Mouse (Mus musculus) forebrain, embryonic 16.5 days (tissue): ENCODE results near the gene Llgl2. TPM values are rescaled to one million over a fixed set of nuclear protein-coding genes. Genes with fewer than 3 reads are reported as not detected.

ENCODE experiments used
- ATAC-seq: fragments of 200-750 bp; cut with Nextera tagmentation; 2 replicates; pipeline ENCODE4 v1.8.0; 2017; ENCODE audit warnings: mild to moderate bottlenecking, moderate library complexity
- H3K27ac ChIP-seq: fragments of 300-500 bp; sonication (generic); 2 replicates; pipeline ENCODE4 v1.5.1; 2014; ENCODE audit warnings: low read length, control low read depth
- H3K27me3 ChIP-seq: fragments of 300-500 bp; sonication (generic); replicated peaks from 2 replicates; pipeline ENCODE4 v1.6.1; 2014; ENCODE audit warnings: low read length; ENCODE audit not compliant: control insufficient read depth, insufficient read depth
- H3K36me3 ChIP-seq: fragments of 300-500 bp; sonication (generic); 2 replicates; pipeline ENCODE4 v1.6.1; 2014; ENCODE audit not compliant: control insufficient read depth, insufficient read depth
- H3K4me1 ChIP-seq: fragments of 300-500 bp; sonication (generic); replicated peaks from 2 replicates; pipeline ENCODE4 v1.6.1; 2014; ENCODE audit warnings: low read length; ENCODE audit not compliant: control insufficient read depth, insufficient read depth
- H3K4me2 ChIP-seq: fragments of 300-500 bp; sonication (generic); 2 replicates; pipeline ENCODE4 v1.6.1; 2014; ENCODE audit warnings: mild to moderate bottlenecking, low read length, control low read depth
- H3K4me3 ChIP-seq: fragments of 300-500 bp; sonication (generic); replicated peaks from 2 replicates; pipeline ENCODE4 v1.5.1; 2014; ENCODE audit warnings: mild to moderate bottlenecking, low read length, control low read depth
- H3K9ac ChIP-seq: fragments of 300-500 bp; sonication (generic); replicated peaks from 2 replicates; pipeline ENCODE4 v1.6.1; 2014; ENCODE audit warnings: low read depth, low read length, control low read depth
- H3K9me3 ChIP-seq: fragments of 300-500 bp; sonication (generic); 2 replicates; pipeline ENCODE4 v1.6.1; 2016; ENCODE audit warnings: low read length; ENCODE audit not compliant: control insufficient read depth
- WGBS: fragments of 180-500 bp; shearing (Covaris S2); extraction: QIAGEN DNeasy Blood & Tissue Kit; methylation state at CpG from one replicate; pipeline ENCODE4 v1.1.7; 2014; 5-methylcytosine and 5-hydroxymethylcytosine counted together
- polyA plus RNA-seq: library from polyadenylated mRNA; unstranded; fragments of >200 nt; fragmentation: Nextera tagmentation; extraction: Ambion mirVana; gene quantifications from 2 replicates; pipeline ENCODE4 v1.2.1, GENCODE M21; 2015

The Llgl2 gene
- polyA plus RNA-seq, 1 experiment from 2014 or later: 1.3 TPM

DNA sequence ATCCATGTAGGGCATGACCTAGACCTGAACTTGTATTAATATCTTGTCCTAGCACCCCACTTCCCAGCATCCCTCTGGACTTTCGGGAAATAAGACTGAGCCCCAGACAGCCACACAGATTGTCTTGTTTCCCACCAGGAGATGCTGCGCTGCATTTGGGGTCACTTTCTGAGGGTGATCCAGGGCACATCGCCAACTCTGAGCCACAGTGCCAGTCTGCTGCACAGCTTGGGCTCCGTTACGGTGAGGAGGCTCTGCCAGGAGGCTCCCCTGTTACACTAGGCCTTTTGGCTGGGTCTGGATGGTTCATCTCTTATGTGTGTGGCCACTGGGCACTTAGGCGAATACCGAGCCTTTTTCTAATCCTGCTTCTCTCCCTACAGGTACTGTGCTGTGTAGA is 34.1 kb upstream of the Llgl2 start:
- Histone ChIP-seq H3K36me3 (peaks cover 20% of the 10 kb centered on the region), H3K4me1 (no peaks in the 10 kb centered on the region), H3K27ac (no peak overlapping the region), H3K4me2 (no peak overlapping the region), H3K9me3 (no peaks in the 10 kb centered on the region), H3K27me3 (no peaks in the 10 kb centered on the region), H3K4me3 (no peak overlapping the region), H3K9ac (no peak overlapping the region)
- WGBS: 81% methylated on average over 7 of the region's 7 CpGs
- ATAC-seq: no peak

- H3K9me3 ChIP-seq: no peaks in the 10 kb centered on the region
- 93% methylated on average over 16 of the region's 16 CpGs for WGBS
- H3K27me3 ChIP-seq: no peaks in the 10 kb centered on the region
- H3K9ac ChIP-seq: no peak overlapping the region
- no peak overlapping the region for H3K4me2 ChIP-seq
- no peak for ATAC-seq
- peaks cover 33% of the 10 kb centered on the region for H3K36me3 ChIP-seq
- no peak overlapping the region for H3K27ac ChIP-seq
- H3K4me1 ChIP-seq: no peaks in the 10 kb centered on the region
- no peak overlapping the region for H3K4me3 ChIP-seq
Observed at GRCm38 (mm10) chr11:115791919-115792318, 31.9 kb upstream of the Llgl2 start.

GRCm38 (mm10) chr11:115792353-115792752 is 31.5 kb upstream of the Llgl2 start:
- Histone ChIP-seq H3K27me3 (no peaks in the 10 kb centered on the region), H3K27ac (no peak overlapping the region), H3K9me3 (no peaks in the 10 kb centered on the region), H3K36me3 (peaks cover 33% of the 10 kb centered on the region), H3K4me3 (no peak overlapping the region), H3K4me2 (no peak overlapping the region), H3K4me1 (no peaks in the 10 kb centered on the region), H3K9ac (no peak overlapping the region)
- 81% methylated on average over 14 of the region's 14 CpGs for WGBS
- no peak for ATAC-seq

- WGBS: 81% methylated on average over 15 of the region's 15 CpGs
- H3K36me3 ChIP-seq: peaks cover 32% of the 10 kb centered on the region
- H3K4me2 ChIP-seq: no peak overlapping the region
- H3K4me1 ChIP-seq: no peaks in the 10 kb centered on the region
- ATAC-seq: no peak
- no peak overlapping the region for H3K27ac ChIP-seq
- no peak overlapping the region for H3K4me3 ChIP-seq
- no peak overlapping the region for H3K9ac ChIP-seq
- no peaks in the 10 kb centered on the region for H3K9me3 ChIP-seq
- no peaks in the 10 kb centered on the region for H3K27me3 ChIP-seq
Observed at GRCm38 (mm10) chr11:115796898-115797297, 27.0 kb upstream of the Llgl2 start.

DNA sequence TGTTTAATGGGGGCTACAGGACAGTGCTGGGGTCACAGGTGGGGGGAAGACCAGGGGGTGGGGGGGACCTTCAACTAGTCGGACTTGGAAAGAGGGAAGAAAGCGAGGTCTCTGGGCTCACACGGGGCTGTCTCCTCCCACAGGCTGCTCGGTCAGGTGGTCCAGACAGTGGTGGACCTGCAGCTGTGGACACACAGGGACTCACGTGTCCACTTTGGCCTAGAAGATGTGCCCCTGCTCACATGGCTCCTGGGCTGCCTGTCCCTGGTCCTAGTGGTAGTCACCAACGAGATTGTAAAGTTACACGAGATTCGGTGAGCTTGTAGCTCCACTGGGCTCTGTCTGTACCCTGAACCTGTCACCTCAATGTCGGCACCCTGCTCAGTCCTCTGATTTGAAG is 26.2 kb upstream of the Llgl2 start:
- no peak overlapping the region for H3K27ac ChIP-seq
- no peaks in the 10 kb centered on the region for H3K27me3 ChIP-seq
- no peak for ATAC-seq
- no peak overlapping the region for H3K4me2 ChIP-seq
- H3K4me1 ChIP-seq: no peaks in the 10 kb centered on the region
- no peaks in the 10 kb centered on the region for H3K9me3 ChIP-seq
- peaks cover 27% of the 10 kb centered on the region for H3K36me3 ChIP-seq
- no peak overlapping the region for H3K9ac ChIP-seq
- WGBS: 86% methylated on average over 9 of the region's 9 CpGs
- H3K4me3 ChIP-seq: no peak overlapping the region

DNA sequence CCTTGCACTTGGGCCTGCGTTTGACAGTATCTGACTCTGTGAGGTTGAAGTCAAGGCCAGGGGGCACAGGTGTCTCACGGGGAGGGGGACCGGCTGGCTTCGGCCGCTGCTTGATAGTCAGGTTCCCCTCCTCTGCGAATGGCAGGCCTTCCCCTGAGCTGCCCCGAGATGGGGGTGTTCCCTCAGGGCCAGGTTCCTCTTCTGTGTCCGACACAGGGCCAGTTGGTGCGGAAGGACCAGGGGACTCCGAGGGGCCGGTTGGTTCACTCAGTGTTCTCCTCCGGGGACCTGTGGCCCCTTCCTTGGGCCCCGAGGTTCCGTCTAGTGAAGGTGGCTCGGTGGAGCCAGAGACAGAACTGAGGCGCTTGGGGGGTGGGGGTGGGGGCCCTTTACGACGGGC is 22.9 kb upstream of the Llgl2 start:
- no peak for ATAC-seq
- H3K4me2 ChIP-seq: no peak overlapping the region
- H3K36me3 ChIP-seq: peaks cover 16% of the 10 kb centered on the region
- no peaks in the 10 kb centered on the region for H3K27me3 ChIP-seq
- H3K9ac ChIP-seq: no peak overlapping the region
- H3K4me1 ChIP-seq: no peaks in the 10 kb centered on the region
- 93% methylated on average over 18 of the region's 18 CpGs for WGBS
- no peaks in the 10 kb centered on the region for H3K9me3 ChIP-seq
- no peak overlapping the region for H3K4me3 ChIP-seq
- H3K27ac ChIP-seq: no peak overlapping the region

GRCm38 (mm10) chr11:115803072-115803709 is 20.7 kb upstream of the Llgl2 start:
- Histone ChIP-seq H3K4me1 (peaks cover 11% of the 10 kb centered on the region), H3K9ac (no peak overlapping the region), H3K27me3 (no peaks in the 10 kb centered on the region), H3K27ac (no peak overlapping the region), H3K36me3 (peaks cover 6% of the 10 kb centered on the region), H3K4me2 (no peak overlapping the region), H3K9me3 (no peaks in the 10 kb centered on the region), H3K4me3 (no peak overlapping the region)
- 88% methylated on average over 24 of the region's 24 CpGs for WGBS
- ATAC-seq: no peak

DNA sequence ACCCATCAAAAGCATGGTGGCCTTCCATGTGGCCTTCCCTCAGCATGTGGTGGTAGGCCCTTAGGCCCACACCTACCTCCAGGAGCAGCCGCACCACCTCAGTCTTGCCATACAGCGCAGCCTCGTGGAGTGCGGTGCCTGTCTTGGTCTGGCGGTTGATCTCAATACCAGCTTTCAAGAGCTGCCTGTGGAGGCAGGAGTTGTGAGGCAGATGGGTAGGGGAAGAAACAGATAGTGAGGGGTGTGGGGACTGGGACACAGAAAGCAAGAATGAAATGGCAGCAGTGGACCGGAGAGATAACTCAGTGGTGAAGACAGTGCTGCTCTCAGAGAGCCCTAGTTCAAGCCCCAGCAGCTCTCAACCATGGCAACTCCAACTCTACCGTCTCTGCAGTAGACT is 18.8 kb upstream of the Llgl2 start:
- no peaks in the 10 kb centered on the region for H3K27me3 ChIP-seq
- no peak overlapping the region for H3K27ac ChIP-seq
- no peak overlapping the region for H3K4me2 ChIP-seq
- 95% methylated on average over 7 of the region's 7 CpGs for WGBS
- H3K9me3 ChIP-seq: no peaks in the 10 kb centered on the region
- H3K4me3 ChIP-seq: no peak overlapping the region
- ATAC-seq: no peak
- H3K36me3 ChIP-seq: peaks cover 5% of the 10 kb centered on the region; the same call in 1 of the 2 replicates
- H3K4me1 ChIP-seq: peaks cover 25% of the 10 kb centered on the region
- H3K9ac ChIP-seq: no peak overlapping the region

- Histone ChIP-seq H3K27me3 (no peaks in the 10 kb centered on the region), H3K9ac (no peak overlapping the region), H3K27ac (no peak overlapping the region), H3K4me1 (peaks cover 29% of the 10 kb centered on the region), H3K9me3 (no peaks in the 10 kb centered on the region), H3K4me2 (no peak overlapping the region), H3K4me3 (no peak overlapping the region), H3K36me3 (peaks cover 5% of the 10 kb centered on the region; the same call in 1 of the 2 replicates)
- WGBS: 94% methylated on average over 10 of the region's 10 CpGs
- no peak for ATAC-seq
Observed at GRCm38 (mm10) chr11:115806154-115806553, 17.7 kb upstream of the Llgl2 start.

- H3K4me2 ChIP-seq: peak overlapping the region; percentile 11; the same call in 1 of the 2 replicates
- ATAC-seq: peak; percentile 53
- H3K9ac ChIP-seq: 0 out of 2 replicates have a peak overlapping the region, but pooled peaks have one; percentile 4
- peaks cover 34% of the 10 kb centered on the region for H3K4me1 ChIP-seq
- peaks cover 5% of the 10 kb centered on the region; the same call in 1 of the 2 replicates for H3K36me3 ChIP-seq
- 21% methylated on average over 6 of the region's 6 CpGs for WGBS
- H3K27me3 ChIP-seq: no peaks in the 10 kb centered on the region
- H3K9me3 ChIP-seq: no peaks in the 10 kb centered on the region
- H3K4me3 ChIP-seq: no peak overlapping the region
- peak overlapping the region; percentile 25; the same call in 1 of the 2 replicates for H3K27ac ChIP-seq
Observed at GRCm38 (mm10) chr11:115807306-115807705, 16.5 kb upstream of the Llgl2 start.
